Mouse (Mus musculus) testis, adult 2 months (tissue): ENCODE measurements at regions not wholly inside any gene's neighbourhood (a gene's known extent, or its start where the extent isn't known, plus 50 kb on each side); places are given as distances from the start of the nearest gene placed in this dataset.

Experiments
- CTCF ChIP-seq: fragments of 200-500 bp; IDR thresholded peaks from 2 replicates; pipeline ENCODE4 v1.5.1; 2012; ENCODE audit warnings: low read depth, mild to moderate bottlenecking, inconsistent platforms, low read length, moderate library complexity; ENCODE audit not compliant: control insufficient read depth, insufficient read depth, insufficient replicate concordance
- POLR2A ChIP-seq: fragments of 200-500 bp; IDR thresholded peaks from 2 replicates; pipeline ENCODE4 v1.6.1; 2012; ENCODE audit warnings: low read depth, mild to moderate bottlenecking, inconsistent platforms, low read length, moderate library complexity; ENCODE audit not compliant: control insufficient read depth

DNA sequence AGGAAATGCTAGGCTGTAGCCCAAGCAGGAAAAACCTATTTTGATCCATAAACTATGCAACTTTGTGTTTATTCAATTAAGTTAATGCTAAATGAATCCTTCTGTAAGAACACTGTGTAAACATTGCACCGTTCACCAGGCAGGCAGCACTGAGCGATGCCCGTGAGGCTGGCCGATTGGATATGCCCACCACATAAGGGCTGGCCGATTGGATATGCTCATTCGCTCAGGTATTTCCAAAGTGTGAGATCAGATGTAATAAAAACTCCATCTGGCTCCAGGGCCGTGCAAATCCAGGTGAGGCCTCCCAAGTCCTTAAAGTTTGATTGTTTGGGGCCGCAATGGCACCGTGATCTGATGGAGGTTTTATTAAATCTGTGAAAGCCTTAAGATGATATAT, 288.2 kb upstream of the Veph1 start:
- TF ChIP-seq CTCF (no peak), POLR2A (no peak)
